Mouse (Mus musculus) forebrain, embryonic 16.5 days (tissue): Measurements from ENCODE around the gene Emc10. TPM values are rescaled to one million over a fixed set of nuclear protein-coding genes. Genes with fewer than 3 reads are reported as not detected.

ENCODE experiments used
- ATAC-seq: fragments of 200-750 bp; cut with Nextera tagmentation; 2 replicates; pipeline ENCODE4 v1.8.0; 2017; ENCODE audit warnings: mild to moderate bottlenecking, moderate library complexity
- H3K27ac ChIP-seq: fragments of 300-500 bp; sonication (generic); 2 replicates; pipeline ENCODE4 v1.5.1; 2014; ENCODE audit warnings: low read length, control low read depth
- H3K27me3 ChIP-seq: fragments of 300-500 bp; sonication (generic); replicated peaks from 2 replicates; pipeline ENCODE4 v1.6.1; 2014; ENCODE audit warnings: low read length; ENCODE audit not compliant: control insufficient read depth, insufficient read depth
- H3K36me3 ChIP-seq: fragments of 300-500 bp; sonication (generic); 2 replicates; pipeline ENCODE4 v1.6.1; 2014; ENCODE audit not compliant: control insufficient read depth, insufficient read depth
- H3K4me1 ChIP-seq: fragments of 300-500 bp; sonication (generic); replicated peaks from 2 replicates; pipeline ENCODE4 v1.6.1; 2014; ENCODE audit warnings: low read length; ENCODE audit not compliant: control insufficient read depth, insufficient read depth
- H3K4me2 ChIP-seq: fragments of 300-500 bp; sonication (generic); 2 replicates; pipeline ENCODE4 v1.6.1; 2014; ENCODE audit warnings: mild to moderate bottlenecking, low read length, control low read depth
- H3K4me3 ChIP-seq: fragments of 300-500 bp; sonication (generic); replicated peaks from 2 replicates; pipeline ENCODE4 v1.5.1; 2014; ENCODE audit warnings: mild to moderate bottlenecking, low read length, control low read depth
- H3K9ac ChIP-seq: fragments of 300-500 bp; sonication (generic); replicated peaks from 2 replicates; pipeline ENCODE4 v1.6.1; 2014; ENCODE audit warnings: low read depth, low read length, control low read depth
- H3K9me3 ChIP-seq: fragments of 300-500 bp; sonication (generic); 2 replicates; pipeline ENCODE4 v1.6.1; 2016; ENCODE audit warnings: low read length; ENCODE audit not compliant: control insufficient read depth
- WGBS: fragments of 180-500 bp; shearing (Covaris S2); extraction: QIAGEN DNeasy Blood & Tissue Kit; methylation state at CpG from one replicate; pipeline ENCODE4 v1.1.7; 2014; 5-methylcytosine and 5-hydroxymethylcytosine counted together
- polyA plus RNA-seq: library from polyadenylated mRNA; unstranded; fragments of >200 nt; fragmentation: Nextera tagmentation; extraction: Ambion mirVana; gene quantifications from 2 replicates; pipeline ENCODE4 v1.2.1, GENCODE M21; 2015

Emc10 gene
- polyA plus RNA-seq, 1 experiment from 2014 or later: 127 TPM

DNA sequence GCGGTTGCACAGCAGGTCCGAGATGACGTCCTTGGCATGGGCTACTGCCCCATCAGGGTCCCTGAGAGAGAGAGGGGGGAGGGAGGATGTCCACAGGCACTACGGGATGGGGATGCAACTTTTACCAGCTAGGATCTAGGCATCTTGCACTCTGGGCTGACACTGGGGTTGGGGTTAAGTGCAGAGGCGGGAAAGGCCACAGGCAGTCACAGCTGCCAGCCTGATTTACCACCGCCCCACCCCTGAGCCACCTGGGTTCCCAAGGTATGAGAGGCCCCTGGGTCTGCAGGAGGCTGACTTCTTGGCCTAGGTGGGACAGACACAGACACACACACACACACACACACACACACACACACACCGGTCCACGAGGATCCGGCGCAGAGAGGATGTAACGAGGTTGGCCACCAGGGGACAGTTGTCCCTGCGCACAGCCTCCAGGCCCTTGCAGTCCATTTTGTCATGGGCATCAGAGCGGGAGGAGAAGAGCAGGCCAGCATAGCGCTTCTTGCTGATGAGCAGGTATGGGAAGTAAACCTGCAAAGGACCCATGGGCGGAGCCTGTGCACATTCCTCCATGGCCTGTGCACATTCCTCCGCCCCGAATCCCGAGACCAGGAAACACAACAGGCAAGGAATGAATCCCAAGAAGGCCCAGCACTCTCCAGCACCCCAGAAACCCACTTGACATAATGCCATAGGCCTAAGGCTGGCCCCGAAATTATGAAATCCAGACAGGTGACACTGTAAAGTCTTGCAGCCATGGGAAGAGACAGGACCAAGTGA, 38.5 kb upstream of the Emc10 start:
- no peak overlapping the region for H3K4me3 ChIP-seq
- H3K9me3 ChIP-seq: no peaks in the 10 kb centered on the region
- no peaks in the 10 kb centered on the region for H3K27me3 ChIP-seq
- H3K4me1 ChIP-seq: no peaks in the 10 kb centered on the region
- H3K9ac ChIP-seq: no peak overlapping the region
- H3K27ac ChIP-seq: no peak overlapping the region
- 88% methylated on average over 19 of the region's 19 CpGs for WGBS
- ATAC-seq: no peak
- H3K36me3 ChIP-seq: no peaks in the 10 kb centered on the region
- H3K4me2 ChIP-seq: no peak overlapping the region

DNA sequence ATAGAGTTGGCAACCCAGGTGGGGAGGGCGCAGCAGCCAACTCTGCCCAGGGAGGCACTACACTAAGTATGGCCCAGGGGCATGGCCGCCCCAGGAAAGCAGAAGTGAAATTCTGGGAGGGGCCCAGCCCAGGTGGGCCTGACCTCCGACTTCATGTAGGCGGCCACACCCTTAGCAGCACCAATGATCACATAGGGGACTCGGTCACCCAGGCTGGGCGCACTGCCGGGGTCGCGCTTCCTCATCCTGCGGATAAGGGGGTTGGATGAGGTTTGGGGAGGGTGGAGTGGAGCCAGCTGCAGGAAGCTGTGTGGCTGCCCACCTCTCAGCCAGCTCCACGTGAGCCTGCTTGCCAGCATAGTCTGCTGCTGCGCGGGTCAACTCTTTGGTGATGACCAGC, 37.9 kb upstream of the Emc10 start:
- 93% methylated on average over 13 of the region's 13 CpGs for WGBS
- Histone ChIP-seq H3K36me3 (no peaks in the 10 kb centered on the region), H3K4me1 (no peaks in the 10 kb centered on the region), H3K9ac (no peak overlapping the region), H3K27ac (no peak overlapping the region), H3K27me3 (no peaks in the 10 kb centered on the region), H3K4me3 (no peak overlapping the region), H3K4me2 (no peak overlapping the region), H3K9me3 (no peaks in the 10 kb centered on the region)
- no peak for ATAC-seq

GRCm38 (mm10) chr7:44533746-44534045, 37.4 kb upstream of the Emc10 start:
- H3K27me3 ChIP-seq: no peaks in the 10 kb centered on the region
- H3K4me3 ChIP-seq: no peak overlapping the region
- H3K27ac ChIP-seq: no peak overlapping the region
- 62% methylated on average over 12 of the region's 12 CpGs for WGBS
- H3K9me3 ChIP-seq: no peaks in the 10 kb centered on the region
- H3K36me3 ChIP-seq: no peaks in the 10 kb centered on the region
- ATAC-seq: no peak
- H3K9ac ChIP-seq: no peak overlapping the region
- H3K4me1 ChIP-seq: no peaks in the 10 kb centered on the region
- no peak overlapping the region for H3K4me2 ChIP-seq

- peaks cover 2% of the 10 kb centered on the region for H3K4me1 ChIP-seq
- ATAC-seq: no peak
- no peak overlapping the region for H3K27ac ChIP-seq
- H3K36me3 ChIP-seq: no peaks in the 10 kb centered on the region
- WGBS: 88% methylated on average over 29 of the region's 29 CpGs
- H3K4me3 ChIP-seq: no peak overlapping the region
- no peak overlapping the region for H3K4me2 ChIP-seq
- H3K9ac ChIP-seq: no peak overlapping the region
- no peaks in the 10 kb centered on the region for H3K27me3 ChIP-seq
- H3K9me3 ChIP-seq: no peaks in the 10 kb centered on the region
These were observed 36.8 kb upstream of the Emc10 start for GRCm38 (mm10) chr7:44532918-44533745.

DNA sequence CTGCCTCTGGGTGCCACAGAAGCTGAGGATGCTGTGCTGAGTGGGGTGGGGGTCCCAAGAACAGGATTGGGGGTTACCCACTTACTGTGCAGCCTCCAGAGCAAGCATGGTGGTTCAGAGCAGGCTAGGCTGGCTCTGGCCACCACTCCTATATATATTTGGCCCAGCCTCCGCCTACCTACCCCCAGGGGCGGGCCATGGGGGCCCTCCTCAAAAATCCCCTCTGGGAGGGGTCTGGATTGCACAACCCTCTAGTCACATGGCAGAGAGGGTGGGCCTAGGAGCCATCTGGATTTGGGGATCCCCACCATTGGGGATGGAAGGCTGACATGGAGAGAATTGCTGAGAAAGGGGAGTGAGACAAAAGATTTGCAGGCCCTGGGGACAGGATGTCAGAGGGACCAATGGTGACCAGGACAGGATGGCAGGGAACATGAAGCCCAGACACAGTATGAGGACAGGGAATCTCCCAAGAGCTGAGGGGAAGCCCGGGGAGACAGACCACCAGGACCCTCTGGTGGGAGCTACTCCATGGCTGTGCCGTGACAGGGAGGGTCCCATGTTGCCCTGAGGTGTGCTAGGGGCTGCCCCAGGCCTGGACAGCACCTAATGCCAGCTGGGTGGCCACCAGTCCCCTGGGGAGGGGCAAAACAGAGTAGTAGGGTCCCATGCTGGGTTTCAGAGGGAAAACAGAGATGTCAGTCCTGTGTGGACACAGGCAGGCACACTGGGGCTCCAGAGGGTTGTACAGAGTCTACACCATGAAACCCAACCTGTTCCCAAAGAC, 35.8 kb upstream of the Emc10 start, which contains the start of gene Spib:
Spib (minus strand) TSS at position 126 of the 787 bp plus-strand sequence.
- H3K9ac ChIP-seq: no peak within 1 kb of the TSS
- no peaks in the 10 kb centered on the region for H3K27me3 ChIP-seq
- ATAC-seq: no peak
- peaks cover 7% of the 10 kb centered on the region for H3K4me1 ChIP-seq
- no peaks in the 10 kb centered on the region for H3K36me3 ChIP-seq
- no peak within 1 kb of the TSS for H3K4me2 ChIP-seq
- 81% methylated on average over 4 of the region's 4 CpGs for WGBS
- H3K4me3 ChIP-seq: no peak within 1 kb of the TSS
- H3K9me3 ChIP-seq: no peaks in the 10 kb centered on the region
- no peak within 1 kb of the TSS for H3K27ac ChIP-seq

GRCm38 (mm10) chr7:44531207-44531606, 34.9 kb upstream of the Emc10 start:
- Histone ChIP-seq H3K27ac (no peak overlapping the region), H3K4me2 (no peak overlapping the region), H3K4me3 (no peak overlapping the region), H3K9ac (no peak overlapping the region), H3K9me3 (no peaks in the 10 kb centered on the region), H3K27me3 (no peaks in the 10 kb centered on the region), H3K4me1 (peaks cover 7% of the 10 kb centered on the region), H3K36me3 (no peaks in the 10 kb centered on the region)
- WGBS: 51% methylated on average over 5 of the region's 5 CpGs
- ATAC-seq: no peak

DNA sequence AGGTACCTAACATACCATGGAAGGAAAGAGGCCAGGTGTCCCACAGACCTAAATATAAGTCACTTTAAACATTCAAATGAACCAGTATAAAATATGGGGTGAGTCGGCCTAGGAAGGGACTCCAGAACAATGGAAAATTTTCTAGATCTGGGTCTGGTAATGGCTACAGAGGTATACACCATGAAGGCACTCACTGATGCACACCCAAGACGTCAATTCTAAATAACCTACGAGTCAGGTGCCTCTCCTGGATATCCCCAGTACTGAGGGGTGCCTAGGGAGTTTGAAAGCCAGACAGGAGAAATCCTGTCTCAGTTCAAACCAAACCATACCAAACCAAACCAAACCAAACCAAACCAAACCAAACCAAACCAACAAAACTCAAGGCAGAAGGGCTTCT, 34.2 kb upstream of the Emc10 start:
- ATAC-seq: no peak
- H3K4me2 ChIP-seq: no peak overlapping the region
- no peaks in the 10 kb centered on the region for H3K9me3 ChIP-seq
- no peaks in the 10 kb centered on the region for H3K27me3 ChIP-seq
- WGBS: 71% methylated on average over 3 of the region's 3 CpGs
- no peak overlapping the region for H3K9ac ChIP-seq
- no peaks in the 10 kb centered on the region for H3K36me3 ChIP-seq
- no peak overlapping the region for H3K4me3 ChIP-seq
- no peak overlapping the region for H3K27ac ChIP-seq
- peaks cover 7% of the 10 kb centered on the region for H3K4me1 ChIP-seq

DNA sequence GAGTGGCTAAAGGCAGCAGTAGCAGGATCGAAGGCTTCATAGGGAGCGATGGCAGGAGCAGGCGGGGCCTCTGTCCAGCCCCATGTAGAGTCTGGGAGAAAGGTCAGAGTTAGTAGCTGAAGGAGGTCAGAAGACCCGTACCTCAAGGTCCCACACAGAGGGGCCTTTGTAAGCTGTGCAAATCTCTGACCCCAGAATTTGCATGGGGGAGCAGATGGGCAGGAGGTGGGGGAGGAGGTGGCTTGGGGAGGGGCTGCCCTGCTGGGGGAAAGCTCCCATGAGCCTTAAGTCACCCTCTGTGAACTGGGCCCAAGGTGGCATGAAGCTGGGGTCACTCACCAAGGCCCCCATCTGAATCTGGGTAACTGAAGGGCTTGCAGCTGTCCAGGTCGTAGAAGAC, 33.2 kb upstream of the Emc10 start:
- Histone ChIP-seq H3K36me3 (no peaks in the 10 kb centered on the region), H3K4me3 (no peak overlapping the region), H3K9ac (no peak overlapping the region), H3K27ac (no peak overlapping the region), H3K4me1 (peaks cover 12% of the 10 kb centered on the region), H3K9me3 (no peaks in the 10 kb centered on the region), H3K27me3 (no peaks in the 10 kb centered on the region), H3K4me2 (no peak overlapping the region)
- WGBS: 77% methylated on average over 5 of the region's 5 CpGs
- no peak for ATAC-seq
